Mouse (Mus musculus): ENCODE results near the gene Uroc1.

DNA sequence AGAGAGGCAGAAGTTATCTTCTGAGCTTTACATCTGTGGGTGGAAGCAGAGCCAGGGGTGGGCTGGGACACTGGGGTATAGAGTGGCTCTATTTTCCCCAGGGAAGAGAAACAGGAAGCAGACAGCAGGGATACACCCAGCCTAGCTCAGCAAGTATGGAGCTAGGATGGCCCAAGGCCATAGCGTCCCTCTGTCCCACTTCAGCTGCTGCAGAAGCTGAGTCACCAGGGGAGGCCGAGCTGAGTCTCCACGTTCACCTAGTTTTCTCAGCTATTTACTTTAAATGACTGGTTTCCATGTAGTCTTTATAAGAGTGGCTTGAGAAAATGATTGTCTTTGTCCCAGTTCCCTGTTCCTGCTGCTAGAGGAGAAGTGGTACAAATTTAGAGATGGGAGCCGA is 15.4 kb downstream of the Uroc1 start:
- TF ChIP-seq CTCF (IDR thresholded peaks at IDR 0.05; ENCODE audit: borderline replicate concordance, extremely low read depth, insufficient read depth, insufficient read length) (no peak), POLR2A (IDR thresholded peaks at IDR 0.05; ENCODE audit: borderline replicate concordance, extremely low read depth, insufficient read depth, insufficient read length, poor library complexity, severe bottlenecking) (no peak)

Data from brain, embryonic 14.5 days (tissue).